Mouse (Mus musculus): ENCODE measurements around the gene Gfod1. TPM values are rescaled to one million over a fixed set of nuclear protein-coding genes. Genes with fewer than 3 reads are reported as not detected.

The Gfod1 gene
- polyA plus RNA-seq, 1 experiment from 2014 or later: 0.10 TPM

- peaks cover 3% of the 10 kb centered on the region for H3K4me1 ChIP-seq
- no peak overlapping the region for H3K27ac ChIP-seq (replicated peaks)
- DNase-seq (ENCODE audit: low spot score): no peak
- H3K36me3 ChIP-seq: no peaks in the 10 kb centered on the region
- WGBS: 90% methylated on average over 7 of the region's 7 CpGs
- H3K9me3 ChIP-seq (replicated peaks): no peaks in the 10 kb centered on the region
- peaks cover 15% of the 10 kb centered on the region for H3K27me3 ChIP-seq (ENCODE audit: low read depth, poor library complexity, severe bottlenecking)
- H3K4me3 ChIP-seq: no peak overlapping the region
These were observed 100.7 kb downstream of the Gfod1 start for GRCm38 (mm10) chr13:43203234-43203633.

GRCm38 (mm10) chr13:43202351-43202750 is 101.6 kb downstream of the Gfod1 start:
- Histone ChIP-seq H3K27me3 (ENCODE audit: low read depth, poor library complexity, severe bottlenecking) (peaks cover 11% of the 10 kb centered on the region; the same call in 1 of the 2 replicates), H3K4me1 (peaks cover 3% of the 10 kb centered on the region), H3K4me3 (no peak overlapping the region), H3K9me3 (replicated peaks) (no peaks in the 10 kb centered on the region), H3K27ac (replicated peaks) (no peak overlapping the region), H3K36me3 (no peaks in the 10 kb centered on the region)
- 90% methylated on average over 10 of the region's 10 CpGs for whole genome bisulfite sequencing
- DNase-seq (ENCODE audit: low spot score): no peak

GRCm38 (mm10) chr13:43201033-43201432 is 102.9 kb downstream of the Gfod1 start:
- WGBS: 38% methylated on average over 22 of the region's 22 CpGs
- Histone ChIP-seq H3K4me3 (peak overlapping the region; percentile 3; the same call in 1 of the 2 replicates), H3K4me1 (peaks cover 3% of the 10 kb centered on the region), H3K27ac (replicated peaks) (no peak overlapping the region), H3K9me3 (replicated peaks) (no peaks in the 10 kb centered on the region), H3K36me3 (no peaks in the 10 kb centered on the region), H3K27me3 (ENCODE audit: low read depth, poor library complexity, severe bottlenecking) (peaks cover 11% of the 10 kb centered on the region; the same call in 1 of the 2 replicates)
- DNase-seq (ENCODE audit: low spot score): peak; percentile 64

DNA sequence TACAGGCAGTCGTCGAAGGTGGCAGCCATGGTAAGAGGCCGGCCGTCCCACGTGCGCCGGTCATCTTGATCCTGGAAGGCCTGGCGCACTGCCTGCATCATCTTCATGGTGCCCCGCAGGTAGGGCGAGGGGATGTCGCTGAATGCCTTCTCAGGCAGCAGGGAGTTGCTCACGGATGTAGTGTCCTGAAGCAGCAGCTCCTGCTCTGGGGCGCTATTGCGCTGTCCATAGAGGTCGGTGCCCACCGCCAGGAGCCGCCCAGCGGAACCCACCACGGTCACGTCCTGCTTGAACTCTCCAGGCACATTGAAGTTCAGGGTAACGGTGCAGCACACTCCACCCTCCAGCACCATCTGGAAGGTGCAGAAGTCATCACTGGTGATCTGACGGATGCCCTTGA is 103.5 kb downstream of the Gfod1 start:
- Histone ChIP-seq H3K36me3 (no peaks in the 10 kb centered on the region), H3K4me1 (peaks cover 3% of the 10 kb centered on the region), H3K27me3 (ENCODE audit: low read depth, poor library complexity, severe bottlenecking) (peaks cover 11% of the 10 kb centered on the region; the same call in 1 of the 2 replicates), H3K27ac (replicated peaks) (no peak overlapping the region), H3K4me3 (no peak overlapping the region), H3K9me3 (replicated peaks) (no peaks in the 10 kb centered on the region)
- DNase-seq (ENCODE audit: low spot score): no peak
- WGBS: 75% methylated on average over 22 of the region's 22 CpGs

DNA sequence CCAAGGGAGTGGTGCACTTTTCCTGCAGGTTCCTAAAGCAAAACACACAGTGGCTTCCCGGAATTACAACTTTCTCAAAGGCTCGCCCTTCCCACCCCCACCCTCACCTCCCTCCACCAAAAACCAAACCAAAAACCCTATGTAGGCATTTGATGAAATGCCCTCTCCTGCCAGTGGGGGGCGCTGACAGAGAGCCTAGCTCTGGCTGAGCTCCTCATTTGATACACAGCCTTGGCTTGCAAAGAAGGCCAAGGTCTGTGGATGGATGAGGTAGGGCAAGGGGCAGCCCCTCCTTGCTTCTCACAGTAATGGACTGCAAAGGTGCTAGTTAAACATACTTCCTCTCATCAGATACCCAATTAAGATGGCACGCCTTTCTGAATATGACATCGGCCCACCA is 104.2 kb downstream of the Gfod1 start:
- H3K9me3 ChIP-seq (replicated peaks): no peaks in the 10 kb centered on the region
- no peak overlapping the region for H3K27ac ChIP-seq (replicated peaks)
- peaks cover 3% of the 10 kb centered on the region for H3K4me1 ChIP-seq
- no peak overlapping the region for H3K4me3 ChIP-seq
- no peaks in the 10 kb centered on the region for H3K36me3 ChIP-seq
- peak; percentile 37 for DNase-seq (ENCODE audit: low spot score)
- peaks cover 11% of the 10 kb centered on the region; the same call in 1 of the 2 replicates for H3K27me3 ChIP-seq (ENCODE audit: low read depth, poor library complexity, severe bottlenecking)
- WGBS: 70% methylated on average over 5 of the region's 5 CpGs

GRCm38 (mm10) chr13:43199282-43199681 is 104.7 kb downstream of the Gfod1 start:
- no peaks in the 10 kb centered on the region for H3K36me3 ChIP-seq
- peaks cover 3% of the 10 kb centered on the region for H3K4me1 ChIP-seq
- no peak for DNase-seq (ENCODE audit: low spot score)
- H3K27ac ChIP-seq (replicated peaks): no peak overlapping the region
- no peaks in the 10 kb centered on the region for H3K9me3 ChIP-seq (replicated peaks)
- no peak overlapping the region for H3K4me3 ChIP-seq
- peaks cover 11% of the 10 kb centered on the region; the same call in 1 of the 2 replicates for H3K27me3 ChIP-seq (ENCODE audit: low read depth, poor library complexity, severe bottlenecking)
- WGBS: 86% methylated on average over 7 of the region's 7 CpGs

DNA sequence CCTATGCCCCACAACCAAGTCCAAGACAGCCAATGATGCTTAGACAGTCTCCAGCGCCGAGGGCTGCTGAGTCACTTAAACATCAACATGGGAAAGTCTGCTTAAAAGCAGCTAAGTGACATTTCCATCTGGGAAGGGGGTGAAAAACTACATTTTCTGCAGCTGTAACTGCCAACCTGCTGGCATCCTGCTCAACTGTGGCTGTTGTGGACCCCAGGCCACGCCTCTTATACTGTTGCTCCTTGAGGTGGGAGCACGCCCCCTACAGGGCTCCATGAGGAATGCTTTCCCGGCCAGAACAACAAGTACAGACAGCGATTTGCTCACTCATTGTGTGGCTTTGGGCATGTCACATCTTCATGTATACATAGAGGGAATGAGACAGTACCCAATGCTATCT is 106.8 kb downstream of the Gfod1 start:
- peaks cover 5% of the 10 kb centered on the region for H3K4me1 ChIP-seq
- no peak overlapping the region for H3K27ac ChIP-seq (replicated peaks)
- no peak for DNase-seq (ENCODE audit: low spot score)
- H3K9me3 ChIP-seq (replicated peaks): no peaks in the 10 kb centered on the region
- H3K27me3 ChIP-seq (ENCODE audit: low read depth, poor library complexity, severe bottlenecking): peaks cover 11% of the 10 kb centered on the region; the same call in 1 of the 2 replicates
- no peaks in the 10 kb centered on the region for H3K36me3 ChIP-seq
- 59% methylated on average over 6 of the region's 6 CpGs for WGBS
- H3K4me3 ChIP-seq: no peak overlapping the region

DNA sequence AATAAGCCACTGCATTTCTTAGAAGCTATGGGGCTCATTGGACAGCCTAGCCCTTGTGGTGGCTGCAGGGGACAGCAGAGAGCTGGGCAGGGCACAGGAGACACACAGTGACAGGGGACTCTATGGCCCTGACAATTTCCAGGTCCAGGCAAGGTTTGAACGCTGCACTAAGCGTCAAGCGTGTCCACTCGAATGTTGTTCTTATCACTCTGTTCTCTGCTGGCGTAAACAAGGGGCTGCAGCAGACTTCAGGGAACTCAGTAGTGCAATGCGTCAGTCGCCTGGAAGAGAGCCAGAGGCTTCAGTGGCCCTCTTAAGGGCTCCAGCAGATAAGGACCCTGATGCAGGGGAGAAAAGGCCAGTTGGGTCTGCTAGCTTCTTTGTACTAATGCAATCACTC is 108.0 kb downstream of the Gfod1 start:
- 82% methylated on average over 7 of the region's 7 CpGs for WGBS
- peaks cover 16% of the 10 kb centered on the region for H3K4me1 ChIP-seq
- peaks cover 14% of the 10 kb centered on the region for H3K27me3 ChIP-seq (ENCODE audit: low read depth, poor library complexity, severe bottlenecking)
- H3K9me3 ChIP-seq (replicated peaks): no peaks in the 10 kb centered on the region
- H3K4me3 ChIP-seq: no peak overlapping the region
- H3K27ac ChIP-seq (replicated peaks): no peak overlapping the region
- no peaks in the 10 kb centered on the region for H3K36me3 ChIP-seq
- no peak for DNase-seq (ENCODE audit: low spot score)

GRCm38 (mm10) chr13:43193932-43194331 is 110.0 kb downstream of the Gfod1 start:
- no peaks in the 10 kb centered on the region for H3K36me3 ChIP-seq
- WGBS: 94% methylated on average over 8 of the region's 8 CpGs
- DNase-seq (ENCODE audit: low spot score): no peak

DNA sequence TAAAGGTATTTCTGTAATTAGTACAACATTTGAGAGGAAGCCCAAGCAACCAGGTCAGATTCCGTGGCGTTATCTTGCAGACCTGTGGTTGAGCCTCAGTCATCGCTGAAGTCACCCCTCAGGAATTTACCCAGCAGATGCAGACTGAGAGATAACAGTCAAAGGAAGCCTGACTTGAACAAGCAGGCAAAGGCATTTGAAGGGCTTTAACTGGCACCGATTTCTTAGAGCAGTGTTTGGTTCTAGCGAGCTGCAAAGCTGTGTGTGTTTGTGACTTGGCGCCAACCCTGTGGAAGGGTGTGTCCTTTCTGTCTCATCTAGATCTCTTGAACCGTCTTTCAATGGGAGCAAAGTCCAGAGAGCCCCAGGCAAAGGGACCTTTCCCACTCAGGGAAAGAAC is 110.7 kb downstream of the Gfod1 start:
- DNase-seq (ENCODE audit: low spot score): no peak
- H3K4me1 ChIP-seq: peaks cover 13% of the 10 kb centered on the region
- H3K27ac ChIP-seq (replicated peaks): no peak overlapping the region
- WGBS: 75% methylated on average over 7 of the region's 7 CpGs
- peaks cover 6% of the 10 kb centered on the region for H3K27me3 ChIP-seq (ENCODE audit: low read depth, poor library complexity, severe bottlenecking)
- H3K4me3 ChIP-seq: no peak overlapping the region
- no peaks in the 10 kb centered on the region for H3K36me3 ChIP-seq
- H3K9me3 ChIP-seq (replicated peaks): no peaks in the 10 kb centered on the region

More at GRCm38 (mm10) chr13:43193932-43194331, 110.0 kb downstream of the Gfod1 start:
- Histone ChIP-seq H3K4me1 (peaks cover 13% of the 10 kb centered on the region), H3K27me3 (ENCODE audit: low read depth, poor library complexity, severe bottlenecking) (peaks cover 6% of the 10 kb centered on the region), H3K27ac (replicated peaks) (no peak overlapping the region), H3K9me3 (replicated peaks) (no peaks in the 10 kb centered on the region), H3K4me3 (no peak overlapping the region)

- Histone ChIP-seq H3K27ac (replicated peaks) (no peak overlapping the region), H3K4me3 (peak overlapping the region; percentile 21), H3K9me3 (replicated peaks) (no peaks in the 10 kb centered on the region), H3K27me3 (ENCODE audit: low read depth, poor library complexity, severe bottlenecking) (peaks cover 6% of the 10 kb centered on the region), H3K4me1 (peaks cover 13% of the 10 kb centered on the region), H3K36me3 (no peaks in the 10 kb centered on the region)
- DNase-seq (ENCODE audit: low spot score): no peak
- 22% methylated on average over 14 of the region's 14 CpGs for WGBS
These were observed 112.2 kb downstream of the Gfod1 start for GRCm38 (mm10) chr13:43191741-43192192.

- no peak for DNase-seq (ENCODE audit: low spot score)
- H3K4me3 ChIP-seq: no peak overlapping the region
- H3K9me3 ChIP-seq (replicated peaks): no peaks in the 10 kb centered on the region
- WGBS: 29% methylated on average over 2 of the region's 2 CpGs
- H3K4me1 ChIP-seq: peaks cover 13% of the 10 kb centered on the region
- H3K36me3 ChIP-seq: no peaks in the 10 kb centered on the region
- no peak overlapping the region for H3K27ac ChIP-seq (replicated peaks)
- H3K27me3 ChIP-seq (ENCODE audit: low read depth, poor library complexity, severe bottlenecking): peaks cover 6% of the 10 kb centered on the region
These were observed 112.7 kb downstream of the Gfod1 start for GRCm38 (mm10) chr13:43191290-43191689.

GRCm38 (mm10) chr13:43187736-43188135 is 116.2 kb downstream of the Gfod1 start:
- no peaks in the 10 kb centered on the region for H3K9me3 ChIP-seq (replicated peaks)
- 90% methylated on average over 4 of the region's 4 CpGs for WGBS
- no peak for DNase-seq (ENCODE audit: low spot score)
- peaks cover 37% of the 10 kb centered on the region for H3K4me1 ChIP-seq
- peaks cover 6% of the 10 kb centered on the region for H3K27me3 ChIP-seq (ENCODE audit: low read depth, poor library complexity, severe bottlenecking)
- H3K27ac ChIP-seq (replicated peaks): no peak overlapping the region
- no peak overlapping the region for H3K4me3 ChIP-seq
- no peaks in the 10 kb centered on the region for H3K36me3 ChIP-seq
